Mouse (Mus musculus) left cerebral cortex, postnatal 14 days (tissue): ENCODE data around the gene Btbd35f1. TPM values are rescaled to one million over a fixed set of nuclear protein-coding genes. Genes with fewer than 3 reads are reported as not detected.
"Not testable (repeated sequence)": the region's sequence is repeated elsewhere in the genome, so short reads cannot be mapped to it uniquely, and the experiment has no call there.

ENCODE experiments used
- DNase-seq, 2 experiments: peaks; one replicate each; pipeline ENCODE4 v3.0.0; 2021 to 2022; ENCODE audit warnings: low spot score in 2 of 2, mixed read lengths in 1 of 2
- intact Hi-C: fragments of 180-260 bp; cut with DNase I; formaldehyde crosslinking; loops from one replicate; pipeline ENCODE4 v1.15.1; 2025
- long read RNA-seq, 2 experiments: library from polyadenylated mRNA; stranded (forward); transcript quantifications; one replicate each; pipeline ENCODE4 v2.0.0; 2021
- total RNA-seq, 2 experiments: library from RNA; stranded (reverse); gene quantifications; 2 replicates each; pipeline ENCODE4 v1.2.3; 2021

Gene Btbd35f1
- not detected for total RNA-seq
- long read RNA-seq, experiment 1 = 0 reads
- long read RNA-seq, experiment 2 = 0 reads

GRCm38 (mm10) chrX:32559755-32560154, at the start of gene Btbd35f1:
Gene Btbd35f1, plus strand, starts transcription at chrX:32560055.
- DNase-seq, intact Hi-C loops: not testable (repeated sequence)

GRCm38 (mm10) chrX:32590878-32591542, 31.2 kb downstream of the Btbd35f1 start:
- intact Hi-C loops, DNase-seq: not testable (repeated sequence)

- intact Hi-C loops, DNase-seq: not testable (repeated sequence)
Measured at GRCm38 (mm10) chrX:32601008-32601407, 41.2 kb downstream of the Btbd35f1 start.

- DNase-seq, intact Hi-C loops: not testable (repeated sequence)
Measured at GRCm38 (mm10) chrX:32601425-32601824, 41.6 kb downstream of the Btbd35f1 start.

Other genes starting within 250 kb of the Btbd35f1 start
- gene Gm5926, start 90.7 kb downstream of the Btbd35f1 start, total RNA-seq = not detected
- not detected for gene Btbd35f21, start 166.1 kb downstream of the Btbd35f1 start, total RNA-seq